Mouse (Mus musculus) ES-Bruce4 (cell line): ENCODE results near the gene Glyctk.

ENCODE experiments used
- CTCF ChIP-seq: IDR thresholded peaks from one replicate; pipeline ENCODE4 v1.8.1; 2011; ENCODE audit warnings: low read depth, low read length
- EP300 ChIP-seq: IDR thresholded peaks from 2 replicates; pipeline ENCODE4 v1.6.1; 2011; ENCODE audit warnings: low read depth, low read length; ENCODE audit not compliant: insufficient read depth

DNA sequence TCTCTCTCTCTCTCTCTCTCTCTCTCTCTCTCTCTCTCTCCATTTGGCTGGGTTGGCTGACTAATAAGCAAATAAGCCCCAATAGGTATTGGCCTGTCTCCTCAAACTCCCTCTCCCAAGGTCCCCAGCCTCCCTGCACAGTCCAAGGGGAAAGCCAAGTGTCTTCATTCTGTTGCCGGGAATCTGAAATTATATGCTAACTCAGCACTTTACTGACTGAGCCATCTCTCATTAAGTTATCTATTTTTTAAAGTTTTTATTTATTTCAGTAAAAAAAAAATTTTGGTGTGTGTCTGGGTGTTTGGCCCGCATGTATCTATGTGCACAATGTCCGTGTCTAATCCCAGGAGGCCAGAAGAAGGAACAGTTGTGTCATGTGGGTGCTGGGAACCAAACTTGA is 44.0 kb upstream of the Glyctk start:
- TF ChIP-seq EP300 (no peak), CTCF (no peak)
